Mouse (Mus musculus): ENCODE results near the gene Dab2.

GRCm38 (mm10) chr15:6298726-6299125 is 862 bp upstream of the Dab2 start:
- TF ChIP-seq CTCF (IDR thresholded peaks at IDR 0.05) (no peak), EP300 (IDR thresholded peaks at IDR 0.05) (no peak)

Data from lung, postnatal 0 days (tissue).